Mouse (Mus musculus) liver, embryonic 13.5 days (tissue): Measurements from ENCODE around the gene Ceacam2. TPM values are rescaled to one million over a fixed set of nuclear protein-coding genes. Genes with fewer than 3 reads are reported as not detected.
A peak's percentile ranks its signal among the peaks of the same experiment; 100 is the strongest.
"Not testable (repeated sequence)": the region's sequence is repeated elsewhere in the genome, so short reads cannot be mapped to it uniquely, and the experiment has no call there.

Experiments used
- ATAC-seq: fragments of 200-750 bp; cut with Nextera tagmentation; 2 replicates; pipeline ENCODE4 v1.8.0; 2017; ENCODE audit warnings: low read depth, mild to moderate bottlenecking, moderate number of reproducible peaks, moderate library complexity
- DNase-seq: peaks from one replicate; pipeline ENCODE4 v3.0.0; 2022
- H3K27ac ChIP-seq: fragments of 300-500 bp; sonication (generic); 2 replicates; pipeline ENCODE4 v1.5.1; 2015; ENCODE audit warnings: moderate library complexity, mild to moderate bottlenecking, inconsistent platforms
- H3K27me3 ChIP-seq: fragments of 300-500 bp; sonication (generic); 2 replicates; pipeline ENCODE4 v1.6.1; 2015; ENCODE audit warnings: mild to moderate bottlenecking, inconsistent platforms
- H3K36me3 ChIP-seq: fragments of 300-500 bp; sonication (generic); 2 replicates; pipeline ENCODE4 v1.6.1; 2015; ENCODE audit warnings: mild to moderate bottlenecking, inconsistent platforms
- H3K4me1 ChIP-seq: fragments of 300-500 bp; sonication (generic); replicated peaks from 2 replicates; pipeline ENCODE4 v1.6.1; 2015; ENCODE audit warnings: inconsistent platforms
- H3K4me2 ChIP-seq: fragments of 300-500 bp; sonication (generic); 2 replicates; pipeline ENCODE4 v1.6.1; 2015; ENCODE audit warnings: inconsistent platforms, mild to moderate bottlenecking, moderate library complexity
- H3K4me3 ChIP-seq: fragments of 300-500 bp; sonication (generic); replicated peaks from 2 replicates; pipeline ENCODE4 v1.5.1; 2015; ENCODE audit warnings: mild to moderate bottlenecking, inconsistent platforms
- H3K9ac ChIP-seq: fragments of 300-500 bp; sonication (generic); 2 replicates; pipeline ENCODE4 v1.6.1; 2015; ENCODE audit warnings: mild to moderate bottlenecking, inconsistent platforms
- H3K9me3 ChIP-seq: fragments of 300-500 bp; sonication (generic); replicated peaks from 2 replicates; pipeline ENCODE4 v1.6.1; 2016; ENCODE audit warnings: inconsistent platforms
- WGBS: fragments of 180-500 bp; shearing (Covaris S2); methylation state at CpG from one replicate; pipeline ENCODE4 v1.1.7; 2015; ENCODE audit not compliant: insufficient replicate concordance; 5-methylcytosine and 5-hydroxymethylcytosine counted together
- polyA plus RNA-seq: library from polyadenylated mRNA; unstranded; fragments of >200 nt; fragmentation: Nextera tagmentation; extraction: Ambion mirVana; gene quantifications from 2 replicates; pipeline ENCODE4 v1.2.1, GENCODE M21; 2015

The Ceacam2 gene
- polyA plus RNA-seq, 1 experiment from 2014 or later = 0.03 TPM

DNA sequence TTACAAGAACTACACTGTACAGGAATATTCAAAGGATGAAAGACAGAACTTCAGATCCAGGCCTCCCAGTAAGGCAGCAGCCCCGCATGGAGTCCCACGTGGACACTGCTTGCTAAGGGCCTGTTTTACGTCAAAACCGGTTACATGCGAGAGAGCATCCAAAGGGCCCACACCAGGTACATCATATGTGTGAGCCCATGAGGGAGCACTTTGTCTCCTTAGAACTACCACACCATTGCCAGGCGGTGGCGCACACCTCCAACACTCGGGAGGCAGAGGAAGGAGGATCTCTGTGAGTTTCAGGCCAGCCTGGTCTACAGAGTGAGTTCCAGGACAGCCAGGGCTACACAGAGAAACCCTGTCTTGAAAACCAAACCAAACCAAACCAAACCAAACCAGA lies 58.9 kb downstream of the Ceacam2 start:
- H3K4me3 ChIP-seq, ATAC-seq, H3K36me3 ChIP-seq, H3K4me1 ChIP-seq, H3K27me3 ChIP-seq, DNase-seq, H3K4me2 ChIP-seq, H3K9ac ChIP-seq, H3K9me3 ChIP-seq, H3K27ac ChIP-seq: not testable (repeated sequence)
- 41% methylated on average over 8 of the region's 8 CpGs for WGBS

DNA sequence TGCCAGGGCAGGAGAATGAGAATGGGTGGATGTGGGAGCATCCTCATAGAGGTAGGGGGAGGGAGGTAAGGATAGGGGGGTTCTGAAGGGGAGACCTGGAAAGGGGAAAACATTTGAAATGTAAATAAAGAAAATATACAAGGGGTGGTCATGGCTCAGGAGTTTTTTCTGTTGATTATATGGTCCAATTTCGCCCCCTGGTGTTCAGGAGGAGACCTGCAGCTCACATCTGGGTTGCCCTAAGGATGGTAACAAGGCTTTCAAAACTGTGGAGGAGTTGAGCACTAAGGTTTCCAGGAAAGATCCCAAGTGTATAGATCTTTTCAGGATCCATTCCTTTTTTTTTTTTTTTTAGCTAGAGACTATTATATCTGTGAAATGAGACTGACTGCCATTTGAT lies 60.2 kb downstream of the Ceacam2 start:
- Histone ChIP-seq H3K27me3 (no peaks in the 10 kb centered on the region), H3K9me3 (no peaks in the 10 kb centered on the region), H3K27ac (no peak overlapping the region), H3K4me2 (no peak overlapping the region), H3K4me1 (peaks cover 7% of the 10 kb centered on the region; the same call in 1 of the 2 replicates), H3K4me3 (no peak overlapping the region), H3K36me3 (no peaks in the 10 kb centered on the region), H3K9ac (no peak overlapping the region)
- no peak for ATAC-seq
- 0% methylated on average over 1 of the region's 1 CpGs for WGBS
- no peak for DNase-seq

DNA sequence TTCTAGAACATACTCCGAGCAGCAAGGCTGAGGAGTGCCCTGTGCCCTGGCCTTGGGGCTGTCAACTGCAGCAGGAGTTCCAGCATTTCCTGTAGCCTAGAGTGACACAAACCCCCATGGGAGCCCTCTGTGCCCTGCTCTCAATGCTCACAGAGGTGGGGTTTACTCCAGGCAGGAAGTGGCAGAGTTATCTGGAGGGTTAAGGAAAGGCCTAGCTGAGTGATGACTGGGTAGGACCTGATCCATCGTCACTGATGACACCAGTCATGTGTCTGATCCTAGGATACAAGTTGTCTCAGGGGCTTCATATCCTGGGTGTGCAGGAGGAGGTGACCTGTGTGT lies 61.9 kb downstream of the Ceacam2 start:
- WGBS = 10% methylated on average over 2 of the region's 2 CpGs
- H3K27ac ChIP-seq, H3K27me3 ChIP-seq, H3K36me3 ChIP-seq, DNase-seq, H3K9ac ChIP-seq, H3K9me3 ChIP-seq, H3K4me3 ChIP-seq, H3K4me1 ChIP-seq: not testable (repeated sequence)
- H3K4me2 ChIP-seq = 0 out of 2 replicates have a peak overlapping the region, but pooled peaks have one; percentile 14
- ATAC-seq = peak; percentile 36; the same call in 1 of the 2 replicates

DNA sequence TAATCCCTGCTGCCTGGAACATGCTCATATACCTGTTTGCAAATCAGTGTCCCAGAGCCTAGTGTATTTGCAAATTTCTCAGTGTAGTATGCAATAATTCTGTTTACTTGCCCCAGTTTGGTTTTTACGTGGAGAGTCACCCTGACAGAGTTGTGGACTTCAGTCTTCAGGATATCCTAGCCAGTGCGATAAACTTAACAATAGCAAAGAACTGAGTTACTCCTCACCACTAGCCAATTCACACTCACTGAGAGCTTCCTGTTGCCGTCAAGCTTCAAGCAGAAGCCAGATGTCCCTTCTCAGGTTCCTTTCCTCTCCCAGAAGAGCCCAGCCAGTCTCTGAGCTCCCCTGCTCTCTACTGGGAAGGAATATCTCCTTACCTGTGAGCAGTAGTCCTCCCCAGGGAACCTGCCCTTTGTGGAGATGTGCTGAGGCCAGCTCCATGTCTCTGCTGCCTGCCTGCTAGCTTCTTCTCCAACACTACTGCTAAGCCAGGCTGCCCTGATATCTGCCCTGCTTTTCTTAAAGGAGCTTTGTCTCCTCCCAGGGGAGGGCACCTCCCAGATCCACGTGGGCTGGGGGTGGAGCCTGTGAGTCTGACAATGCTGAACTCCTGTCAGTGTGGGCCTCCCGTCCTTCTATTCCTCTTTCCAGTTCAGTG lies 62.4 kb downstream of the Ceacam2 start, which contains the start of gene Ceacam1:
TSS of gene Ceacam1 (minus strand) at position 513 of the 661 bp plus-strand sequence.
- not testable (repeated sequence) for H3K9me3 ChIP-seq, H3K27ac ChIP-seq, H3K4me1 ChIP-seq, H3K36me3 ChIP-seq, H3K27me3 ChIP-seq, H3K9ac ChIP-seq
- ATAC-seq (peak; percentile 78), DNase-seq (peak; percentile 16)
- 7% methylated on average over 5 of the region's 5 CpGs for WGBS
- peak within 1 kb of the TSS; percentile 26; the same call in 1 of the 2 replicates for H3K4me2 ChIP-seq
- H3K4me3 ChIP-seq = peak within 1 kb of the TSS; percentile 5; the same call in 1 of the 2 replicates

DNA sequence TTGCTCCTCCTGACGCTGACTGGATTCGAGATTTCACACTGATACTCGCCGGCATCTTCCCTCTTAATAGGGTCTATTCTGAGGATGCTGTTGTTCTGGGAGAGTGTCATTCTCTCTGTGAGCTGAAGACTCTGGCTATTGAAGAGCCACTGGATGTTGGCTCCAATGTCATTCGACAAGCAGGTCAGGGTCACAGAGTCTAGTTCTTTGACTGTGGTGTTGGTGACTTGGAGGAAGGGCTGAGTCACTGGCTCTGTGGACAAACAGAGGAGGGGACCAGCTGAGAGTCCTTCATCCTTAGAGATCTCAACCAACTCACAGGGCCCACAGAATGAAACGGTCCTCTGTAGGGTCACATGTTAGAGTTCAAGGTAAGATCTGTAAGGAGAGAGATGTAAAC lies 67.8 kb downstream of the Ceacam2 start:
- not testable (repeated sequence) for H3K4me2 ChIP-seq, H3K36me3 ChIP-seq, H3K9ac ChIP-seq, H3K4me1 ChIP-seq, H3K9me3 ChIP-seq, DNase-seq, H3K27ac ChIP-seq, ATAC-seq, H3K4me3 ChIP-seq, H3K27me3 ChIP-seq
- 69% methylated on average over 6 of the region's 6 CpGs for WGBS

Other genes starting within 250 kb of the Ceacam2 start
- gene Pafah1b3, start 241.9 kb downstream of the Ceacam2 start, polyA plus RNA-seq = 29.3 and 31.6 TPM in 2 replicates
- gene Prr19, start 238.4 kb downstream of the Ceacam2 start, polyA plus RNA-seq = not detected in 2 replicates
- 0.10 TPM in 1 of 2 replicates, not detected in the other for gene Tmem145, start 233.8 kb downstream of the Ceacam2 start, polyA plus RNA-seq
- gene Megf8, start 222.7 kb downstream of the Ceacam2 start, polyA plus RNA-seq = 1.0 and 1.2 TPM in 2 replicates
- 0.15 TPM in 1 of 2 replicates, not detected in the other for gene Cnfn, start 170.1 kb downstream of the Ceacam2 start, polyA plus RNA-seq
- gene Lipe, start 141.1 kb downstream of the Ceacam2 start, polyA plus RNA-seq = 2.4 and 2.7 TPM in 2 replicates
- not detected in 2 replicates for gene Cxcl17, start 127.0 kb downstream of the Ceacam2 start, polyA plus RNA-seq
- gene Ceacam1, start 62.3 kb downstream of the Ceacam2 start, polyA plus RNA-seq = 1.7 and 2.5 TPM in 2 replicates
- 0.32 TPM in 2 replicates for gene Erich4, start 76.0 kb upstream of the Ceacam2 start, polyA plus RNA-seq
- gene Dmac2, start 79.6 kb upstream of the Ceacam2 start, polyA plus RNA-seq = 10.4 and 11.3 TPM in 2 replicates
- 2.1 and 2.2 TPM in 2 replicates for gene B3gnt8, start 86.8 kb upstream of the Ceacam2 start, polyA plus RNA-seq
- gene Bckdha, start 119.1 kb upstream of the Ceacam2 start, polyA plus RNA-seq = 20.0 and 21.6 TPM in 2 replicates
- 62.3 and 68.8 TPM in 2 replicates for gene Exosc5, start 119.3 kb upstream of the Ceacam2 start, polyA plus RNA-seq
- gene Tmem91, start 135.3 kb upstream of the Ceacam2 start, polyA plus RNA-seq = 1.0 and 1.1 TPM in 2 replicates
- gene B9d2, start 140.9 kb upstream of the Ceacam2 start, polyA plus RNA-seq = 21.8 and 25.1 TPM in 2 replicates
- gene Tgfb1, start 147.1 kb upstream of the Ceacam2 start, polyA plus RNA-seq = 6.1 and 6.9 TPM in 2 replicates
- gene Ccdc97, start 179.2 kb upstream of the Ceacam2 start, polyA plus RNA-seq = 8.8 and 10.7 TPM in 2 replicates
- 31.4 and 36.3 TPM in 2 replicates for gene Hnrnpul1, start 214.9 kb upstream of the Ceacam2 start, polyA plus RNA-seq
- gene Axl, start 248.8 kb upstream of the Ceacam2 start, polyA plus RNA-seq = 13.3 and 14.5 TPM in 2 replicates